Mouse (Mus musculus): ENCODE results near the gene Tbc1d22b. TPM values are rescaled to one million over a fixed set of nuclear protein-coding genes. Genes with fewer than 3 reads are reported as not detected.
A peak's percentile ranks its signal among the peaks of the same experiment; 100 is the strongest.

The Tbc1d22b gene
- polyA plus RNA-seq (2015; fragmentation: Nextera tagmentation; extraction: Ambion mirVana) = 29.9 and 31.0 TPM in 2 replicates

GRCm38 (mm10) chr17:29549543-29550428 is at the start of gene Tbc1d22b, which contains the start of gene Gm17657:
Gene Tbc1d22b (plus strand): TSS chr17:29549785.
Gene Gm17657 (minus strand): TSS chr17:29549638.
- 0% methylated on average over 44 of the region's 44 CpGs for WGBS
- Histone ChIP-seq H3K9me3 (no peaks in the 10 kb centered on the region), H3K36me3 (replicated peaks) (no peaks in the 10 kb centered on the region), H3K4me1 (peaks cover 16% of the 10 kb centered on the region), H3K9ac (peak within 1 kb of the TSS; percentile 85), H3K4me2 (peak within 1 kb of the TSS; percentile 79), H3K27ac (peak within 1 kb of the TSS; percentile 40; the same call in 1 of the 2 replicates), H3K27me3 (replicated peaks) (no peaks in the 10 kb centered on the region), H3K4me3 (peak within 1 kb of the TSS; percentile 83)
- ATAC-seq (replicated peaks) = peak; percentile 99

DNA sequence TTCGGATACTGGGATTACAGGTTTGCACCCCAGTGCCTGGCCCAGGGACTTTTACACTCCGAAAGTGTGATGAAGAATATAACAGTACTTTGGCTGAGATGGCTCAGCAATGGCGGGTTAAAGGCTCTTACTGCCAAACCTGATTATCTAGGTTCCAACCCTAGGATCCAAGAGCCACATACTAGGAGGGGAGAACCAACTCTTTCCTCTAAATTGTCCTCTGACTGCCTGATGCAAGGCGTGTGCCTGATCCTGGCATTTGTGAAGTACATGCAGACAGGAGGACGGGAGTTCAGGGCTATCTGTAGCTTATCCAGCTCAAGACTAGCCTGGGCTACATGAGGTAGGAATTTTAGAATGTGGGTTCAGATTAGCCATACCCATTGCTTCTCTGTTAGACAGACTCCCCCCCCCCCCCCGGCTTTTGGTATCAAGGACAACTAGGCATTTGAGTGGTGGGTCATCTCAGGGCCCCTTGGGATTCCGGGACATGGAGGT is 49.3 kb upstream of the Tbc1d22b start:
- Histone ChIP-seq H3K4me1 (no peaks in the 10 kb centered on the region), H3K4me2 (no peak overlapping the region), H3K9me3 (no peaks in the 10 kb centered on the region), H3K27ac (no peak overlapping the region), H3K27me3 (replicated peaks) (0 out of 2 replicates have a peak, but pooled peaks cover 4% of the 10 kb centered on the region), H3K9ac (no peak overlapping the region), H3K4me3 (no peak overlapping the region), H3K36me3 (replicated peaks) (no peaks in the 10 kb centered on the region)
- no peak for ATAC-seq (replicated peaks)
- 80% methylated on average over 7 of the region's 7 CpGs for WGBS

GRCm38 (mm10) chr17:29500802-29501469 is 48.6 kb upstream of the Tbc1d22b start:
- H3K4me3 ChIP-seq = no peak overlapping the region
- 0 out of 2 replicates have a peak, but pooled peaks cover 4% of the 10 kb centered on the region for H3K27me3 ChIP-seq (replicated peaks)
- no peak overlapping the region for H3K27ac ChIP-seq
- no peak overlapping the region for H3K4me2 ChIP-seq
- WGBS = 81% methylated on average over 17 of the region's 17 CpGs
- no peak overlapping the region for H3K9ac ChIP-seq
- no peaks in the 10 kb centered on the region for H3K4me1 ChIP-seq
- ATAC-seq (replicated peaks) = no peak
- H3K36me3 ChIP-seq (replicated peaks) = no peaks in the 10 kb centered on the region
- H3K9me3 ChIP-seq = no peaks in the 10 kb centered on the region

DNA sequence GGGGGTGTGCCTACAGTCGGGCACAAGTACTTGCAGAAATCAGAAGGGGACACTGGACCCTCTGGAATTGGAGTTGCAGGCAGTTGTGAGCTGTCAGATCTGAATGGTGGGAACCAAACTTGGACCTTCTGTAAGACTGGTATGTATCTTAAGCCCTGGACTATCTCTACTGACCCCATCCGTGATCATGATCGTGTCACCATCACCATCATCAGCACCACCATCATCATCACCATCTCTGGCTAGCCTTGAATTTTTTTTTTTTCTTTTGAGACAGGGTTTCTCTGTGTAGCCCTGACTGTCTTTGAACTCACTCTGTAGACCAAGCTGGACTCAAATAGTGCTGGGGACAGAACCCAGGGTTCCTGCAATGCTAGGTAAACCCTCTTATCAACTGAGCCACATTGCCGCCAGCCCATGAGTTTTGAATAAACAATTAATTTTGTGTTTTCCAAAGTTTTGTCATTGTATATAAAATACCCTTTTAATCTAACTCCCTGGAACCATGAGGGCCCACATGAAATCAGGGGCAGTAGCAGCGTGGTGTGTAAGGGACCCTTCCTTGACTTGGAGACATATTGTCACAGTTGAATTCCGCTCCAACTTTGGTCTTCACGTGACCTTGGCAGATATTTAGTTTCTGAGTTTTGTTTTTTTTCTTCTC is 47.4 kb upstream of the Tbc1d22b start:
- ATAC-seq (replicated peaks) = no peak

GRCm38 (mm10) chr17:29502669-29503665 is 46.6 kb upstream of the Tbc1d22b start:
- Histone ChIP-seq H3K9me3 (no peaks in the 10 kb centered on the region), H3K4me2 (peak overlapping the region; percentile 4; the same call in 1 of the 2 replicates), H3K27ac (no peak overlapping the region), H3K9ac (no peak overlapping the region), H3K4me3 (no peak overlapping the region), H3K27me3 (replicated peaks) (0 out of 2 replicates have a peak, but pooled peaks cover 4% of the 10 kb centered on the region), H3K36me3 (replicated peaks) (no peaks in the 10 kb centered on the region), H3K4me1 (no peaks in the 10 kb centered on the region)
- no peak for ATAC-seq (replicated peaks)
- WGBS = 22% methylated on average over 32 of the region's 32 CpGs

More for the DNA sequence above, 47.4 kb upstream of the Tbc1d22b start:
- Histone ChIP-seq H3K4me3 (no peak overlapping the region), H3K27ac (no peak overlapping the region), H3K27me3 (replicated peaks) (0 out of 2 replicates have a peak, but pooled peaks cover 4% of the 10 kb centered on the region), H3K9me3 (no peaks in the 10 kb centered on the region), H3K4me1 (no peaks in the 10 kb centered on the region), H3K9ac (no peak overlapping the region), H3K4me2 (no peak overlapping the region), H3K36me3 (replicated peaks) (no peaks in the 10 kb centered on the region)
- WGBS = 83% methylated on average over 7 of the region's 7 CpGs

DNA sequence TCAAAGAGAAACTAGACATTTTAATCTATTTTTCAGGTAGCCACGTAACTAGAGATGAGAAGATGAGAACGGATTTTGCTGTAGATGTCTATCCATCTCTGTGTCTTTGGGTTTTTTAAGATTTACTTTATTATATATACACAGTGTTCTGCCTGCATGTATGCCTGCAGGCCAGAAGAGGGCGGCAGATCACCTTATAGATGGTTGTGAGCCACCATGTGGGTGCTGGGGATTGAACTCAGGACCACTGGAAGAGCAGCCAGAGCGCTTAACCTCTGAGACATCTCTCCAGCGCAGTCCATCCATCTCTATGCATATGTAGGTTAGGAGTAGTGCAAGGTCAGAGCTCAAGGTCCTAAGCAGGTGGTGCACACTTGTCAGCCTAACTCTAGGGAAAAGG is 45.9 kb upstream of the Tbc1d22b start:
- Histone ChIP-seq H3K9ac (no peak overlapping the region), H3K4me2 (no peak overlapping the region), H3K9me3 (no peaks in the 10 kb centered on the region), H3K27me3 (replicated peaks) (0 out of 2 replicates have a peak, but pooled peaks cover 4% of the 10 kb centered on the region), H3K4me1 (no peaks in the 10 kb centered on the region), H3K36me3 (replicated peaks) (no peaks in the 10 kb centered on the region), H3K4me3 (no peak overlapping the region), H3K27ac (no peak overlapping the region)
- ATAC-seq (replicated peaks) = no peak
- 78% methylated on average over 5 of the region's 5 CpGs for WGBS

- no peaks in the 10 kb centered on the region for H3K9me3 ChIP-seq
- no peaks in the 10 kb centered on the region for H3K4me1 ChIP-seq
- no peak overlapping the region for H3K4me2 ChIP-seq
- H3K36me3 ChIP-seq (replicated peaks) = no peaks in the 10 kb centered on the region
- ATAC-seq (replicated peaks) = no peak
- H3K9ac ChIP-seq = no peak overlapping the region
- no peaks in the 10 kb centered on the region for H3K27me3 ChIP-seq (replicated peaks)
- no peak overlapping the region for H3K27ac ChIP-seq
- no peak overlapping the region for H3K4me3 ChIP-seq
- WGBS = 80% methylated on average over 12 of the region's 12 CpGs
Observed at GRCm38 (mm10) chr17:29508927-29509608, 40.5 kb upstream of the Tbc1d22b start.

DNA sequence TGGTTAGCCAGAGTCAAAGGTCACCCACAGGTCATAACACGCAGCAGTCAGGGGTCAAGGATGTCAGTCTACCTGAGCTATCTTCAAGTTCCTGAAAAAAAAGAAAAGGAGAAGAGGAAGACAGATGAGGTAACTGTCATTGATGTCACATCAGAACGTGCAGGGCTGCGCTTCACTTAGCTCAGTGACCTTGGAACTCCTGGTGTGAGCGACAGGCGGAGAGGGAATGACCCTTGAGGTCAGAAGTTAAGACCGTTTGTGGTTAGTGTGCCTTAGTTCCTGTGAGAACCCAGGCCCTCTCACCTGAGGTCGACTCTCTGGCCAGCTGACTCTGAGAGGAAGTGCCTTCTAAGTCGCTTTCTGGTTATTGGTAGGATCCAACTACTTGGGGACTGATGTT is 38.9 kb upstream of the Tbc1d22b start:
- Histone ChIP-seq H3K4me3 (no peak overlapping the region), H3K9me3 (no peaks in the 10 kb centered on the region), H3K36me3 (replicated peaks) (no peaks in the 10 kb centered on the region), H3K27me3 (replicated peaks) (no peaks in the 10 kb centered on the region), H3K4me2 (no peak overlapping the region), H3K27ac (no peak overlapping the region), H3K9ac (no peak overlapping the region), H3K4me1 (0 out of 2 replicates have a peak, but pooled peaks cover 2% of the 10 kb centered on the region)
- 72% methylated on average over 8 of the region's 8 CpGs for WGBS
- no peak for ATAC-seq (replicated peaks)

GRCm38 (mm10) chr17:29513044-29513730 is 36.4 kb upstream of the Tbc1d22b start:
- no peak for ATAC-seq (replicated peaks)

GRCm38 (mm10) chr17:29514435-29514834 is 35.1 kb upstream of the Tbc1d22b start:
- H3K9me3 ChIP-seq = no peaks in the 10 kb centered on the region
- WGBS = 3% methylated on average over 11 of the region's 11 CpGs
- 0 out of 2 replicates have a peak overlapping the region, but pooled peaks have one; percentile 34 for H3K27ac ChIP-seq
- no peaks in the 10 kb centered on the region for H3K27me3 ChIP-seq (replicated peaks)
- no peak overlapping the region for H3K4me3 ChIP-seq
- no peak overlapping the region for H3K9ac ChIP-seq
- no peak overlapping the region for H3K4me2 ChIP-seq
- peak; percentile 42; the same call in 1 of the 2 replicates for ATAC-seq (replicated peaks)
- 0 out of 2 replicates have a peak, but pooled peaks cover 2% of the 10 kb centered on the region for H3K4me1 ChIP-seq
- H3K36me3 ChIP-seq (replicated peaks) = no peaks in the 10 kb centered on the region

More at GRCm38 (mm10) chr17:29513044-29513730, 36.4 kb upstream of the Tbc1d22b start:
- Histone ChIP-seq H3K4me2 (no peak overlapping the region), H3K27me3 (replicated peaks) (no peaks in the 10 kb centered on the region), H3K4me1 (0 out of 2 replicates have a peak, but pooled peaks cover 2% of the 10 kb centered on the region), H3K27ac (no peak overlapping the region), H3K36me3 (replicated peaks) (no peaks in the 10 kb centered on the region), H3K9ac (no peak overlapping the region), H3K9me3 (no peaks in the 10 kb centered on the region), H3K4me3 (no peak overlapping the region)
- WGBS = 43% methylated on average over 13 of the region's 13 CpGs

All from midbrain, embryonic 15.5 days (tissue).